Mouse (Mus musculus): ENCODE measurements around the gene Cd300lb.
"Not testable (repeated sequence)": the region's sequence is repeated elsewhere in the genome, so short reads cannot be mapped to it uniquely, and the experiment has no call there.

Cd300lb gene

DNA sequence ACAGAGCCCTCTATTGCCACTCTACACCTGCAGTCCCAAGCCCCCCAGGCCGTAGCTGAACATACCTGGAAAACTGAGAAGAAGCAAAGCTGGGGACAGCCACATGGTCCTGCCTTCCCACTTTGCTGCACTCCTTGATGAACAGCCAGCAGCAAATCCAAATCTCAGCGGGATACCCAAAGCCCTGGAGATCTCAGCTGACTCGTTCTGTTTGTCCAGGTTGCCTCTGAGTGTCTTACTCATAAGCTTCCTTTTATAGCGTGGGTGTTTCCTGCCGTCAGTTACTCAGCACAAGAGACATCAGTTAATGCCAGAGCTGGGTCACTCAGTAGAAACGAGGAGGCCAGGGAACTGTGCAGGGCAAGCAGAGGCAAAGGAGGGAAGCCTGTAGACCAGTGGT is at the start of gene Cd300lb:
Cd300lb (minus strand) TSS at position 243 of the 400 bp plus-strand sequence.
- DNase-seq (ENCODE audit: low spot score in 2 of 2) = no peak

DNA sequence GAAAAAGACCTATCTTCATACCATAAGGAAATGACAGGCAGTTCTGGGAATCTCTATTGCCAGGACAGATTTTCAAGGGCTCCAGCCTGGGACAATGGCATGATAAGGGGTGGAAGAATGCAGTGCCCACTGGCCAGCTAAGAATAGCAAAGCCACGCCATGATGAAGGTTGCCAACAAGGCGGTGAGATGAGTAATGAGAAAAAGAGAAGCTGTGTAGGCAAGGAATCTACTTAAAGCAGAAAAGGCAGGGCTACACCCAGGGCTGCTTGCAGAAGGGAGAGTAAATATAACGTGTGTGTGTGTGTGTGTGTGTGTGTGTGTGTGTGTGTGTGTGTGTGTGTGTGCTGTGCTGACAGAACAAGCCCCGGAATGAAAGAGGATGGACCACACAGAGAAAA is 47.7 kb upstream of the Cd300lb start:
- DNase-seq (ENCODE audit: low spot score in 2 of 2) = no peak

DNA sequence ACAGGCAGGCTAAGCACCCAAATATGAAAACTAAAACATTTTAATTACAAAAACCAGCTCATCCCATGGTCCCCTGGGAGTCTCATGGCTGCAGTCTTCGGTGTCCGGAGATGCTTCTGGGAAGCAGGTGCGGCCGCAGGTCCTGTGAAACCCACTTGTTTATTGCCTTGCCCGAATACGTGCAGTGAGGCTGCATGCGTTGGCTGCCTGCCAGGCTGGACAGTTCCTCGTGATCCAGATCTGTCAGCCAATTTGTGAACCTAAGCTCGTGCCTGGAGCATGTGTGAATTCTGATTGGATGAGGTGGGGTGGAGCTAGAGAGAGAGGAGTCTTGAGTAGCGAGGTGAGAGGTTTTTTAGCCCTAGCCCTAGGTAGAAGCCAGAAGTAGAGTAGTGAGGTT is 38.5 kb upstream of the Cd300lb start:
- DNase-seq (ENCODE audit: low spot score in 2 of 2) = no peak

DNA sequence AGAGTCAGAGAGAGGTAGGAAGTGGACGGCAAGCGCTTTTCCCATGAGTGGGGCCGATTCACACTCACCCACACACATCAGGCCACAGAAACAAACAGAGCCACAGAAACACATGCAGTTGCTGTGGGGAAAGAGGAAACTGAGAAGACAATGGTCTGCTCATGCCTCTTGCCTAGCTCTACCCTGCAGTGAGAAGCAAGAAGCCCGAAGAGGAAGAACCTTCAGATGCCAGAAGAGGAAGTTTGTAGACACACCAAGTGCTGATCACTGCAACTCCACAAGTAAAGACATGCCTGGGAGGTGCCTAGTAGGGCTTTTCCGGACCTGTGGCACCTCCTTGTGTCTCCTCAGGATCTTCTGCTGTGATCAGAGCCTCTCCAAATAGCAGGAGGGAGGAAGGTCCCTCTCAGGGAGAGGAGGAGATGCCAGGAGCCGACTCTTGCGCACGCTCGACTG is 34.6 kb upstream of the Cd300lb start, which contains the start of gene Cd300c:
Cd300c (minus strand) TSS at position 406 of the 456 bp plus-strand sequence.
- no peak for DNase-seq (ENCODE audit: low spot score in 2 of 2)

DNA sequence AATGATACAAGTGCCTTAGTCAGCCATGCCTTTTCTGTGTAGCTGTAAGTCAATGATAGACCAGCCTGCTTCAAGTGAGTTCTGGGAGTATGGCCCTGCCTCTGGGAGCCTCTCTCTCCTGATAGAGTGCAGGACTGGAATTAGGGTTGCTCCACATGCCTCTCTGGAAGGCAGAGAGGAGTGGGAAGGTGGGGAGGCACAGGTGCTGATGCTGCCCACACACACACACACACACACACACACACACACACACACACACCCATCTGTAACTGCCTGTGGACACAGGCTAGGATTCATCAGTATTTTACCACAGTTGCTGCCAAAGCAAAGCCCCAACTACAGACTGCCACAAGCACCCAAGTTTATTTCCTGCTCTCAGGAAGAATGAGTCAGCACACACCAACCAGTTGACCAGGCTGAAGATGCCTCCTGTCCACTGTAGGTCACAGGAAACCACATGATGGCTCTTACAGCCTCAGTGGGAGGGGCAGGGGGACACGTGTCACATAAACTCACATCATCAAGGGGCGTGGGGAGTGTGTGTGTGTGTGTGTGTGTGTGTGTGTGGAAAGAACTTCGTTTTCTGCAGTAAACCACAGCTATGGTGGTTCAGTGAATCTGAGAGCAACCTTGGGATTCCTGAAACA is 31.1 kb upstream of the Cd300lb start:
- no peak for DNase-seq (ENCODE audit: low spot score in 2 of 2)

DNA sequence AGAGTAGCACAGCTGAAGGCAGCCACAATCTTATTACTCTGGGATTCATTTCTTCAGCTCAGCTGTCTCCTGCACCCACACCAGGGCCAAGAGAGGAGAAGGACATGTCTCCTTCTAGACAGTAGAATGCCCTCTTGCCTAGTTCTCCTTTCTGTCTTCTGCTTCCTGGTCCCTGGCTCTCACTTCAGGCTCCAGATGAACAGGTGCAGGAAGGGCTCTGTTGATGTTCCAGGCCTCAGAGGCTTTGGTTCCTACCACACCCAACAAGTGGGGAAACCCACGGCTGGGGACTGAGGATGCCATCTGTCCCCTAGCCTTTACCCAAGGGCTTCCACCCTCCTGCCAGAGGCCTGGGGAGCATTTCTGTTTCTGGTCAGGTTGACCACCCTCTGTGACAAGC is 26.2 kb upstream of the Cd300lb start:
- no peak for DNase-seq (ENCODE audit: low spot score in 2 of 2)

DNA sequence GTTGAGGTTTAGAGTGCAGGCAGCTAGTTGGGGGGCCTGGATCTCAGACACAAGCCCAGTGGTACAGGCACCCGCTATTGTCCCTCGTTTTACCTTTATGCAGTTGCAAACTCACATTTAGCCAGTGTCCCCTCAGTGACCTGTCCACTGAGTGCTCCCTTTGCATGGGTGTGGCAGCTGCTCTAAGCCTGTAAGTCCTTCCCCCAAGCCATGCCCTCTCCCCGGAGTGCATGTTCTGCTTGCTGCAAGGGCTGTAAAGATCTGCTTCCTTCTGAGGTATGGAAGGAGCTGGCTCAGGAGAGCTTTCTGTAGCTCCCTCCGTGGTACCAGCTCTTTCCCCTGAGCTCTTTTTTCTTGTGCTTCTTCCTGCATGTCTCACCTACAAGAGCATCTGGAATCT is 595 bp downstream of the Cd300lb start:
- no peak for DNase-seq (ENCODE audit: low spot score in 2 of 2)

DNA sequence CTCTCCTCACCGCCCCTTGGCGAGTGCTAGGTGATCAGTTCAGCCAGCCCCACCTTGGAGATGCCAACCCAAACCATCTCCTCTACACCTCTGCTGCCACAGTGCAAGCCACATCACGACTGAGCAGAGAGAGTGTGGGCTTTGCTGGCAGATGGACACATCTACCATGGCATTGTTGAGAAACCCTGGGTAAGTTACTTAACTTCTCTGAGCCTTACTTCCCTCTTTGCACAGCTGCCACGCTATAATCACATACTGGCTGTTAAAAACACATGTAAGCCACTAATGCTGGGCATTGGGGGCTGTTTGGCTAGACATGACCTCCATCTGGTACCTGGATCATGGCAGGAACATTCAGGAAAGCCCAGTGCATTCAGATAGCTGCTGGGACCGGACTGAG is 3.1 kb downstream of the Cd300lb start:
- DNase-seq (ENCODE audit: low spot score in 2 of 2) = no peak

DNA sequence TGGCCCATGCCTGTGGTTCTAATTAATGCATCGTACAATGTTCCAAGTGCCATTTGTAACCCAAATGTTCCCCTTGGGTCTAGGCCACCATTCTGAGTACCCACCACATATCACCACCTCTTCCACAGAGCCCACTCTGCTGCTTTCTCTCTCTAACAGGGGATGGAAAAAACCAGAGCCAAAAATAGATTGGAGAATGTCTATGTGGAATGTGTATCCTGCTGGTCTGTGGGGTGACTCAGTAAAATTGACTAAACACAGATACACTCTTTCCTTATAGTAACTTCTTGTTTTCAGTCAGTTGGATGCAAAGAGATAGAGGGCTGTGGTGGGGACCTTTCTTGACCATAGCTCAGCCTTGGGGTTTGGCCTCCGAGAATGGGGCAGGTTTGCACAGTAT is 4.6 kb downstream of the Cd300lb start:
- no peak for DNase-seq (ENCODE audit: low spot score in 2 of 2)

DNA sequence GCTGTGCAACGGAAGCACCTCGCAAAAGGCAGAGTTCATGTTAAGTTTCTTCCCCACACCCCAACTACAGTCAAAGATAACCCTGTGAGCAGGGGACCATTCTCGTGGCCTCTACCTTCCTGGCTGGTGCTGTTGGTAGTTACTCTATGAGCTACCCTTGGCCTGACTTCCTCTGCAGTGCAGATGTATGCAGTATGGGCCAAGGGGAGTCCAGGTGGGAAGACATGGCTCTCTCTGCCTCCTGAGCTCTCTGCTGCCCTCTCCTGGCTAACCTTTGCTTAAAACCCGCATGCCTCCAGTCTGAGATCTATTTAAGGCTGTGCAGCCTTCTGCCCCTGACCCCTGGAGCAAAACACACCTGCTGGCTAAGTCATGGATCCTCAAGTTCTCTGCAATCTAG is 10.2 kb downstream of the Cd300lb start:
- DNase-seq (ENCODE audit: low spot score in 2 of 2) = no peak

DNA sequence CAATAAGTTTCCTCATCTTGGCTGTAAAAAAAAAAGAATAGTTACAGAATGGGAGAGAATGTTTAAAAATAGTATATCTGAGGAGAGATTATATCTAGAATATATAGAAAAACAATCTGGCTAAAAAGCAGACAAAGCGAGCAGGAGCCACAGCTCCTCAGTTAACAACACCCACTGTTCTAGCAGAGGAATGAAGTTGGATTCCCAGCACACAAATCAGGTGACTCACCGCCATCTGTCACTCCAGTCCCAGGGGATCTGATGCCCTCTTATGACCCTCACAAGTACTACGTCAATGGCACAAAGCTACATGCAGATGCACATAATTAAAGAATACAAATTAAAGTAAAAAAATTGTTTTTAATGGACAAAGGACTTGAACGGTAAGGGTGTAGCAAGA is 11.7 kb downstream of the Cd300lb start:
- DNase-seq (ENCODE audit: low spot score in 2 of 2) = no peak

DNA sequence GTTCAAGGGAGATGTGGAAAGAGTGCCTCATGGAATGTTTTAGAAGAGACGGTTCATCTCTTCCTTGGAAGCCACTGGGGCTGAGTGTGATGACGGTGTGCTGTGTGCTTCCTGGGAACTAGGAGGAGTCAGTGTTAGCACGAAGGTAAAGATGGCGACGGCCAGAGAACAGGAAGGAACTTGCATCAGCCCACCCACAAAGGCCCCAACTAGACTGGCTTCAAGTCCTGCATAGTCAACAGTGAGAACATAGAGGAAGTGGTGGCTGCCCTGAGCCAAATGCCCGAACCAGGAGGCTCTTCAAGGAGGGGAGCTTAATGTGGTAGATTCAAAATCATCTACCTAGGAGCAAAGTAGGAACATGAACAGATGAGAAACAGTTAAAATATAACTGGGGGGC is 17.1 kb downstream of the Cd300lb start:
- DNase-seq (ENCODE audit: low spot score in 2 of 2) = no peak

DNA sequence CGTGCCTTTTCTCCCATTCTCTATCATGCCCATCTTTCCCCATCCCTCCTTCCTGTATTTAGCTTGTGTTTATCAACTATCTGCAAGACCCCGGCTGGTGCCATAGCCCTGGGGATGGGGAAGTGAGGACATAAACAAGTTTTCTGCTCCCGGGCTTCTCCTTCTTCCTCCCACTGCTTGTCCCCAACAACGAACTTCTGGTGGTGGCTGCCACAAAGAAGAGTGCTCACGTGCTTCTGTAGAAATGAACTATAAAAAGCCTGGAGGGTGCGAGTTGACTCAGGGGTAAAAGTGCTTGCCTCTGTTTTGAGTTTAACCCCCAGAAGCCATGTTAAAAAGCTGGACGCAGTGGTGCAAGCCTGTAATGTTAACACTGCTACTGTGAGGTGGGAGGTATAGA is 19.2 kb downstream of the Cd300lb start:
- DNase-seq (ENCODE audit: low spot score in 2 of 2) = no peak

DNA sequence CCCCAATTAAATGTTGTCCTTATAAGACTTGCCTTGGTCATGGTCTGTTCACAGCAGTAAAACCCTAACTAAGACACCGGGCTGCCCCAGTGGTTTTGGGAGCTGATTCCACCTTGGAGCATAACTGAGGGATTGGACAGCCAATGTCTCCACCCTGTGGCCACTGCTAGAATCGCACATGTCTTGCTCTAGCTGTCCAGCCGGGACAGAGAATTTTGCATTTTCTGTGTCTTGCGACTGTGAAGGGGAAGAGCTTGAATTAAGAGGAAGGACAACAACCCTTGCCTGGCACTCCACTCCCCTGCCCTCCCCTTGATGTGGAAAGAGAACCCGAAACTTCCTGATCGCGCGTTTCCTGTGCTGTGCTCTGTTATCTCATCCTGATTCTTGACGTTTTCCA is 21.3 kb downstream of the Cd300lb start:
- peak; percentile 40 to 81 for DNase-seq (ENCODE audit: low spot score in 2 of 2)

DNA sequence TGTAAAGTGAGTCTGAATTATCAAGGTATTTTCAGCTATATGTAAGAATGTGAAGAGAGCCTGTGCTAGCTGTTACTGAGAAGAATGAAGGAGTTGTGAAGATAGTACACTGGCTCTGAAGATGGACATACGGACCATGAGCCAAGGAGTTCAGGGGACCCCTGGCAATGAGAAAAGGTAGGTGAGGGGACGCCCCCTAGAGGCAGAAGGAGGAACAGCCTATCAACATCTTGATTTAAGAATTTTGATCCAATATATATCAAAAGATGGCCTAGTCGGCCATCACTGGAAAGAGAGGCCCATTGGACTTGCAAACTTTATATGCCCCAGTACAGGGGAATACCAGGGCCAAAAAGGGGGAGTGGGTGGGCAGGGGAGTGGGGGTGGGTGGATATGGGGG is 24.6 kb downstream of the Cd300lb start:
- DNase-seq (ENCODE audit: low spot score in 2 of 2) = not testable (repeated sequence)

DNA sequence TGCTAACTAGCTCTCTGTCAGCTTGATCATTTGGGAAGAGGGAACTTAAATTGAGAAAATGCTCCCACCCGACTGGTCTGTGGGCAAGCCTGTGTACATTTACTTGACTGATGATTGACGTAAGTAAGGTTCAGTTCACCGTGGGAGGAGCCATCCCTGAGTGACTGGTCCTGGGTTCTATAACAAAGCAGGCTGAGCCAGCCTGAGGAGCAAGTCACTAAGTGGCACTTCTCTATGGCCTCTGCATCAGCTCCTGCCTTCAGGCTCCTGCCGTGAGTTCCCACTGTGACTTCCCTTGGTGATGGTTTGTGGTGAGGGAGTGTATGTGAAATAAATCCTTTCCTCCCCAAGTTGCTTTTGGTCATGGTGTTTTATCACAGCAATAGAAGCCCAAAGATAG is 26.1 kb downstream of the Cd300lb start:
- no peak for DNase-seq (ENCODE audit: low spot score in 2 of 2)

DNA sequence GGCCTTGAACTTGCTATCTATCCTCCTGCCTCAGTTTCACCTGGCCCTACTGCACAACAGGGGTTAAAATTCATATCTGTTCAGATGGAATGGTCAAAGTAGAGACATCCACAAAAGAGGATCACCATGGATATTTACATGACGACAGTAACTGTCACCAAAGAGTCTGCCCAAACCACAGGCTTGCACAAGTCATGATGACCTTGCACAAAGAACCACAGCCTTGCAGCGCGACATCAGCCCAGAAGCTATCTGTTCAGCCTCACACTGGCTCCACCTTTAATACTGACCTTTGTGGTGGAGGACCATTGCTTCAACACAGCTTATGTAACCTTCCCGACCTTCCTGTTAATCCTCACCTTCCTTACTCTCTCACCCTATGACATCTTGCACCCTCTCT is 26.6 kb downstream of the Cd300lb start:
- no peak for DNase-seq (ENCODE audit: low spot score in 2 of 2)

DNA sequence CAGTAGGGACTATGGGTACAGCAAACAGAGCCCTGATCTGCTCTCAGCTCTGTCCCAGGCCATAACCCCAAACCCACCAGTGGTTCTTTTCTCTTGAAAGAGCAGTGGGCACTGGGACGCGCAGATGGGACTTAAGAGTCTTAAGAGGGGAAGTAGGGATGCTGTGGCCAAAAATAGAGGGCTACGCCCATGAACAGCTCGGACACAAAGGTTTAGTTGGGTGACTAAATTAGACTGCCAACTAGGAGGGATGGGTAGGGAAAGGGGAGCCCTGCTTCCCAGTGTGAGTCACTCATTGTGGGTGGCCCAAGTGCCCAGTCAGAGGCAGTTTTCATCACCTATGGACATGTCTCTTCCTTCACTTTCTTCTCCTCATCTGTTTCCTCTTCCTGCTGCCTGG is 31.0 kb downstream of the Cd300lb start:
- no peak for DNase-seq (ENCODE audit: low spot score in 2 of 2)

DNA sequence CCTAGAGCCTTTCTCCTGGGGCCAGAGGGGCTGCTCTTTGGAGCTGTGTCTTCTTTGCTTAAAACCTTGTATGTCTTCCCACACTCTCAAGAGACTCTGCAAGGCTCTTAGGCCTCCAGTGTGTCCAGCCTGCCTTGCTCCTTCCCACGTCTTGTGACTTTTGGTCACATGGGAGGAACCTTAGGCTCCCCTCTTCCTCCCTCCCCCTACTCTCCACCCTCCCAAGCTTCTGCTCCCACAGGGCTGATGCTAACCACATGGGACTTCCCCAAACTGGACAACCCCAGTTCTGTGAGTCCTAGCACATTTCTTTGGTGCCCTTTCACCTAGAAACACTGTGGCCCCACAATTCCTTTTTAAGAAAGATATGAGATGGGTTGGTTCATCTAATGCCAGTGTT is 36.2 kb downstream of the Cd300lb start:
- DNase-seq (ENCODE audit: low spot score in 2 of 2) = no peak

DNA sequence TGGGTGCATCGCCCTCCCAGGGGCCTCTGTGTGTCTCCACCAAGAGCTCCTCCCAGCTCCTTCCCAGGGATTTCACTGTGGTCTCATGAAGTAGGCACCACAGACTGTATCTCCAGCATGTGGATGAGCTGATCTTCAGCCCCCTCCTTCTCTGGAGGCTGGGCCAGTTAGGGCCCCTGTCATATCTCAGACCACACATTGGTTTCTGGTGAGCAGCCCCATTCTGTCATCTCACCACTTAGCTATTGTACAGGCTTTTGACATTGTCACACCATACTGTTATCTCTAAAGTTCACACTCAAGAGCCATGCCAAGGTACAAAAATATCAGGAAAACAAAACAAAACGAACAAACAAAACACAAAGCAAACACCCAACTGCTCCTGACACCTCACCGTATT is 38.1 kb downstream of the Cd300lb start:
- no peak for DNase-seq (ENCODE audit: low spot score in 2 of 2)

DNA sequence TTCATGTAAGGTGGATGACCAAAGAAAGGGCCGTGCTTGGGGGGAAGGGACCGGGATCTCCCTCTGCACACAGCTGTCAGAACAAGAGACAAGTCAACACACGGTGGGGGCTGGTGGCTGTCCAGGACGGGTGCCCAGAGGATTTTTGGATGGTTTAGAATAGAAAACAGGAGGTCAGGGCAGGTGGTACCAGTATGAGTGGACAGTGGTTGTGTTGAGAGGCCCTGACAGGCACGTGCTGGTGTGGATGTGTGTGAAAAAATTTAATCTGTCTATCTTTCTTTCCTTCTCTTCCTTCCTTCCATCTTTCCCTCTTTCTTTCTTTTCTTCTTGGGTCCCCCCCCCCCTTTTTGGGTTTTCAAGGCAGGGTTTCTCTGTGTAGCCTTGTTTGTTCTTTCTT is 43.6 kb downstream of the Cd300lb start:
- DNase-seq (ENCODE audit: low spot score in 2 of 2) = no peak

DNA sequence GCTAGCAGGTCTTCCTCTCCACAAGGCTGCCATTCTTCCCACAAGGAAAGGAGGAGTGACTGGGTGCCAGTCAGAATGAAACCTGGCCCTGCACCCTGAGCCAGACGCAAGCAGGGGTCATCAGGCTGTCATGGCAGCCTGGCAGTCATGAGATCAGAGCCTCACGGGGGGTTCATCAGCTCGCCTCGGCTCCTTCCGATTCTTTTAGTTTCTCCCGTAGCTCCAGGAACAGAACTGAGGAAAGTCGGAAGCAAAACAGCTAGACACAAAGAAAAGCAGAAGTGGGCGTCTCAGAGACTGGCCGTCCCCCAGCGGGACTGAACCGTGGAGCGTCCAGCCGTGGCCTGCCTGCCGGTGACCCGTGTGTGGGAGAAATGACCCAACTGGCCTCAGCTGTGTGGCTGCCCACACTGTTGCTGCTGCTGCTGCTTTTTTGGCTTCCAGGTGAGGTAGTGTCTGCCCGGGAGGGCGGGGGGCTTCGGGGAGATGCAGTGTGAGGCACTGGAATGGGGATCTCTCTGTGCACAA is 44.1 kb downstream of the Cd300lb start, which contains the start of gene Cd300a:
Cd300a (plus strand) TSS at position 51 of the 528 bp plus-strand sequence.
- no peak for DNase-seq (ENCODE audit: low spot score in 2 of 2)

DNA sequence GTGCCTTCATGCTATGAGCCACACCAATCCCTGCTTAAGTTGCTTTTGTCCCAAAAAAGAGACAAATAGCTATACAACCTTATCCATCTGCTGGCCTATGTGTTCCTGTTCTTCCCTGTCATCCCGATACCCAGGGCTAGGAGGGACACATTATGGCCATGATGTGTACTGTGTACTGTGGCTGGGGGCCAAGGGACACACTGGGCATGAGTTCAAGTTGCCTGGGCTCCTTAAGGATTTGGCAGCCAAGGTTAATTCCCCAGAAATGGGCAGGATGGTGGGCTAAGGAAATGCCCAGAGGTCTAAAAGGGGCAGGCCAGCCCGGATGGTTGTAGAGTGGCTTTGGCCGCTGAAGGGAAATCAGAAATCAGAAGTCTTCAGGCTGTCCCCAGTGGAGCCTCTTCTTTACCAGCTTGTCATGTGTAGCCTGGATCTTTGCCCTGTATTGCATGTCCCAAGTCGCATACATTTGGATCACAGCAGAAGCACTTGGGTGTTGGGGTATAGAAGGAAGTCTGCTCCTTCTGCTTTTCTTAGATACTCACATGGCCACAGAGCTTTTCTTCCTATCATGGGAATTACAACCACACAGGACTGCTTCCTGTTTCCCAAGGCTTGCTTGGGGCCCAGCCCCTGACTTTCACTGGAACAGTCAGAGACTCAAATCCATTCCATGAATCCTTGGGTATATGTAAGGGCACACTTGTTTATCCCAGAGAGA is 49.6 kb downstream of the Cd300lb start:
- no peak for DNase-seq (ENCODE audit: low spot score in 2 of 2)

Data from frontal cortex, postnatal 10 days (tissue).